Mouse (Mus musculus): ENCODE data around the gene Dennd1a. TPM values are rescaled to one million over a fixed set of nuclear protein-coding genes. Genes with fewer than 3 reads are reported as not detected.

The Dennd1a gene
- polyA plus RNA-seq, 1 experiment from 2014 or later = 10.3 TPM

DNA sequence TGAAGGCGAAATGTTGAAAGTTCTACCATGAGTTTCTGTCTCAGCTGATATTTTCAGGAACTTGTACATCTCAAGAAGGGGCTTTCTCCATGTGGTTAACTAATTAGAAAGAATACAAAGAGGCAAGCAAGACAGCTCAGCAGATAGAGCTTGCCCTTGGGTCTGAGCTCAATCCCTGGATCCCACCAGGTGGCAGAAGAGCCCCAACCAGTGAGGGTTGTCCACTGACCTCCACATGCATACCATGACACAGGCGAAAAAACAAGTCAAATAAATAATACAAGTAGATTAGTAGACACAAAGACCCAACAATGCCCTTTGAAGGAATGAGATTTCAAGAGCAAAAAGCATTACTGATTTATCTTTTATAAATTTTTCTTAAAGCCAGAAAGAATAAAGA, 100.8 kb downstream of the Dennd1a start:
- H3K9me3 ChIP-seq = no peaks in the 10 kb centered on the region
- no peak for ATAC-seq (ENCODE audit: insufficient read depth, low FRiP score, low read depth)
- H3K36me3 ChIP-seq = no peaks in the 10 kb centered on the region
- no peaks in the 10 kb centered on the region for H3K27me3 ChIP-seq (replicated peaks)
- no peak overlapping the region for H3K4me2 ChIP-seq
- no peak overlapping the region for H3K27ac ChIP-seq
- H3K4me1 ChIP-seq = no peaks in the 10 kb centered on the region
- no peak overlapping the region for H3K4me3 ChIP-seq (replicated peaks)
- H3K9ac ChIP-seq = no peak overlapping the region
- WGBS = 78% methylated on average over 2 of the region's 2 CpGs

- H3K4me3 ChIP-seq (replicated peaks) = no peak overlapping the region
- no peaks in the 10 kb centered on the region for H3K36me3 ChIP-seq
- no peaks in the 10 kb centered on the region for H3K4me1 ChIP-seq
- H3K9me3 ChIP-seq = no peaks in the 10 kb centered on the region
- H3K27ac ChIP-seq = no peak overlapping the region
- 80% methylated on average over 3 of the region's 3 CpGs for WGBS
- ATAC-seq (ENCODE audit: insufficient read depth, low FRiP score, low read depth) = peak; percentile 43; the same call in 1 of the 2 replicates
- H3K9ac ChIP-seq = no peak overlapping the region
- H3K27me3 ChIP-seq (replicated peaks) = no peaks in the 10 kb centered on the region
- no peak overlapping the region for H3K4me2 ChIP-seq
Measured at GRCm38 (mm10) chr2:38184977-38185376, 102.2 kb downstream of the Dennd1a start.

DNA sequence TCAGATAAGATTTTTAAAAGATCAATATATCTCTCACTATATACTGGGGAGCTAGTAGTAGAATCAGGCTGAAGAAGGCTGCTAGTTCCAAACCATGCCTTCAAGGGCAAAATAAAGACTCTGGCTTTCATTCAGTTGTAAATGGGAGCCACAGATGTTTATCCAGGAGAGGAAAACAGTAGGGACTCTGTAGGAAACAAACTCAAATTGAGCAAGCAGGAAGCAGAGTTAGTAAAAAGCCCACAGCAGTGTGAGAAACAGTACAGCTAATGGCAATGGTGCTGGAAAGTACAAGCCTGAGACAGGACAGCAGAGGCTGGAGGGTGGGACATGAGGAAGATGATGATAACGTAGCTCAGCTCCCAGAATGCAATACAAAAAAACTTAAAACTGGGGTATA, 103.3 kb downstream of the Dennd1a start:
- Histone ChIP-seq H3K4me2 (no peak overlapping the region), H3K27me3 (replicated peaks) (no peaks in the 10 kb centered on the region), H3K36me3 (no peaks in the 10 kb centered on the region), H3K4me1 (no peaks in the 10 kb centered on the region), H3K9me3 (no peaks in the 10 kb centered on the region), H3K9ac (no peak overlapping the region), H3K4me3 (replicated peaks) (no peak overlapping the region), H3K27ac (no peak overlapping the region)
- ATAC-seq (ENCODE audit: insufficient read depth, low FRiP score, low read depth) = no peak
- 79% methylated on average over 1 of the region's 1 CpGs for WGBS

DNA sequence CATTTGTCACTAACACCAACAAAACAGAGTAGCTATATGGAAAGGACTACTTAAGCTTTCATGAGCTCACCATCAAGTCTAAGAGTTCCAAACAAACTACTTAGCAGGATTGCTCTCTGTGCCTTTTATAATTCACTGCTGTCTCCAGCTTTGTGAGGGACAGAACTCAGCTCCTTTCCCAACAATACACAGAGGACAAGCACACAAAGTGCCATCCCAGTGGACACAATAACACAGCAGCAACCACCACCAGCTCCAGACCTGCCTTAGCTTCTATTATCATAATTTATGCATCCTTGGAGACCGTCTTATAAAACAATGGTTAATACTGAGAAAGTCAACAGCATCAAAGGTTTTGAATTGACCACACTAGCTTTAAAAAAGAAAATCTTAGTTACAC, 104.9 kb downstream of the Dennd1a start:
- Histone ChIP-seq H3K4me2 (no peak overlapping the region), H3K27me3 (replicated peaks) (no peaks in the 10 kb centered on the region), H3K9me3 (no peaks in the 10 kb centered on the region), H3K27ac (no peak overlapping the region), H3K9ac (no peak overlapping the region), H3K4me1 (no peaks in the 10 kb centered on the region), H3K4me3 (replicated peaks) (no peak overlapping the region), H3K36me3 (no peaks in the 10 kb centered on the region)
- 84% methylated on average over 1 of the region's 1 CpGs for WGBS
- no peak for ATAC-seq (ENCODE audit: insufficient read depth, low FRiP score, low read depth)

GRCm38 (mm10) chr2:38177583-38177978, 109.6 kb downstream of the Dennd1a start:
- Histone ChIP-seq H3K27me3 (replicated peaks) (no peaks in the 10 kb centered on the region), H3K36me3 (no peaks in the 10 kb centered on the region), H3K4me3 (replicated peaks) (no peak overlapping the region), H3K9ac (no peak overlapping the region), H3K27ac (no peak overlapping the region), H3K4me2 (no peak overlapping the region), H3K9me3 (no peaks in the 10 kb centered on the region), H3K4me1 (no peaks in the 10 kb centered on the region)
- ATAC-seq (ENCODE audit: insufficient read depth, low FRiP score, low read depth) = no peak

- no peaks in the 10 kb centered on the region for H3K36me3 ChIP-seq
Measured at GRCm38 (mm10) chr2:38176870-38177582, 110.2 kb downstream of the Dennd1a start.

GRCm38 (mm10) chr2:38175276-38175675, 111.9 kb downstream of the Dennd1a start:
- Histone ChIP-seq H3K9ac (no peak overlapping the region), H3K27ac (no peak overlapping the region), H3K4me3 (replicated peaks) (no peak overlapping the region), H3K9me3 (no peaks in the 10 kb centered on the region), H3K4me1 (no peaks in the 10 kb centered on the region), H3K36me3 (no peaks in the 10 kb centered on the region), H3K4me2 (no peak overlapping the region), H3K27me3 (replicated peaks) (no peaks in the 10 kb centered on the region)
- ATAC-seq (ENCODE audit: insufficient read depth, low FRiP score, low read depth) = no peak

More at GRCm38 (mm10) chr2:38176870-38177582, 110.2 kb downstream of the Dennd1a start:
- no peaks in the 10 kb centered on the region for H3K9me3 ChIP-seq
- WGBS = 47% methylated on average over 4 of the region's 4 CpGs
- H3K4me2 ChIP-seq = no peak overlapping the region
- no peak for ATAC-seq (ENCODE audit: insufficient read depth, low FRiP score, low read depth)
- no peak overlapping the region for H3K9ac ChIP-seq
- H3K4me3 ChIP-seq (replicated peaks) = no peak overlapping the region
- H3K4me1 ChIP-seq = no peaks in the 10 kb centered on the region
- H3K27me3 ChIP-seq (replicated peaks) = no peaks in the 10 kb centered on the region
- no peak overlapping the region for H3K27ac ChIP-seq

GRCm38 (mm10) chr2:38168606-38169005, 118.6 kb downstream of the Dennd1a start:
- Histone ChIP-seq H3K4me2 (no peak overlapping the region), H3K27me3 (replicated peaks) (no peaks in the 10 kb centered on the region), H3K4me1 (no peaks in the 10 kb centered on the region), H3K27ac (no peak overlapping the region), H3K9me3 (no peaks in the 10 kb centered on the region), H3K4me3 (replicated peaks) (no peak overlapping the region), H3K9ac (no peak overlapping the region), H3K36me3 (no peaks in the 10 kb centered on the region)
- 70% methylated on average over 3 of the region's 3 CpGs for WGBS
- no peak for ATAC-seq (ENCODE audit: insufficient read depth, low FRiP score, low read depth)

DNA sequence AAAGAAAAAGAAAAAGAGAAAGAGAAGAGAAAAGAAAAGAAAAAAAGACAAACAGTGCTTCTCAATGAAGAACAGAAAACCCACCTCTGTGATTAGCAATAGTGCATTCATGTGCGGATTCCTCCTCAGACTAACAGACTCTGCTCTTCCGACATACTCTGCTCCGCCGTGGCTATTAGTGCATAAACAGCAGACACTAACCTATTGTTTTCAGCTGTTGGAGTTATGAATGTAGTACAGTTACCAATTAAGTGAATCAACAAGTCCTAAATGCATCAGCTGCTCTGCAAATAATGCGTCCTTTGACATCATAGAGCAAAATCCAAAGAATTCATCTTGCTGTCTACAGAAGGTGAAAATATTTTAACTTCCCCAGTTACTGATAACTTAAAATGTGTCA, 121.2 kb downstream of the Dennd1a start:
- no peaks in the 10 kb centered on the region for H3K9me3 ChIP-seq
- H3K27ac ChIP-seq = no peak overlapping the region
- no peak overlapping the region for H3K9ac ChIP-seq
- 79% methylated on average over 5 of the region's 5 CpGs for WGBS
- no peak overlapping the region for H3K4me2 ChIP-seq
- no peak overlapping the region for H3K4me3 ChIP-seq (replicated peaks)
- H3K27me3 ChIP-seq (replicated peaks) = no peaks in the 10 kb centered on the region
- H3K4me1 ChIP-seq = no peaks in the 10 kb centered on the region
- ATAC-seq (ENCODE audit: insufficient read depth, low FRiP score, low read depth) = no peak
- H3K36me3 ChIP-seq = no peaks in the 10 kb centered on the region

GRCm38 (mm10) chr2:38164326-38165035, 122.7 kb downstream of the Dennd1a start:
- Histone ChIP-seq H3K27me3 (replicated peaks) (no peaks in the 10 kb centered on the region), H3K4me2 (no peak overlapping the region), H3K4me3 (replicated peaks) (no peak overlapping the region), H3K27ac (no peak overlapping the region), H3K9ac (no peak overlapping the region), H3K36me3 (no peaks in the 10 kb centered on the region), H3K9me3 (no peaks in the 10 kb centered on the region), H3K4me1 (no peaks in the 10 kb centered on the region)
- ATAC-seq (ENCODE audit: insufficient read depth, low FRiP score, low read depth) = no peak
- 61% methylated on average over 5 of the region's 5 CpGs for WGBS

- H3K4me2 ChIP-seq = no peak overlapping the region
- H3K27ac ChIP-seq = no peak overlapping the region
- no peaks in the 10 kb centered on the region for H3K4me1 ChIP-seq
- ATAC-seq (ENCODE audit: insufficient read depth, low FRiP score, low read depth) = no peak
- no peaks in the 10 kb centered on the region for H3K9me3 ChIP-seq
- WGBS = 88% methylated on average over 3 of the region's 3 CpGs
- no peaks in the 10 kb centered on the region for H3K27me3 ChIP-seq (replicated peaks)
- H3K36me3 ChIP-seq = no peaks in the 10 kb centered on the region
- H3K4me3 ChIP-seq (replicated peaks) = no peak overlapping the region
- no peak overlapping the region for H3K9ac ChIP-seq
Measured at GRCm38 (mm10) chr2:38162486-38162885, 124.7 kb downstream of the Dennd1a start.

DNA sequence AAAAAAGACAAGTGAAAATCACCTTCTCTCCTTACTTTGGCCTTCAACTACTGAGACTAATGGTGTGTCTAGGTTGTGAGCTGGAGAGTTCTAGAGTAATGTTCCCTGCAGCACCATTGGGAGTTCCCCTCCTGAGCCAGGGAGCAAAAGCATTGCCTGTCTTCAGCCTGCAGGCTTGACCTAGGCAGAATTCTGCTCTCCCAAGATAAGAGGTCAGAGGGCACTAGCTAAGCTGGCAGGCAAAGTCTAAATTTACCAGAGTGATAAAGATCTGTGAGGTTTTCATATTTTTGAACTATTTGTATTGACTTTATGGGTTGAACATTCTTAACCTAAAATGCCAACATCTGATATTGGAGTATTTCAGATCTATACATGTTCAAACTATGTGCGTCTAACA, 125.7 kb downstream of the Dennd1a start:
- Histone ChIP-seq H3K9ac (no peak overlapping the region), H3K9me3 (no peaks in the 10 kb centered on the region), H3K4me3 (replicated peaks) (no peak overlapping the region), H3K27ac (no peak overlapping the region), H3K4me2 (no peak overlapping the region), H3K4me1 (no peaks in the 10 kb centered on the region), H3K36me3 (no peaks in the 10 kb centered on the region), H3K27me3 (replicated peaks) (no peaks in the 10 kb centered on the region)
- ATAC-seq (ENCODE audit: insufficient read depth, low FRiP score, low read depth) = no peak
- 78% methylated on average over 1 of the region's 1 CpGs for WGBS
